Mouse (Mus musculus): Measurements from ENCODE around the gene Clybl. TPM values are rescaled to one million over a fixed set of nuclear protein-coding genes. Genes with fewer than 3 reads are reported as not detected.

Clybl gene
- polyA plus RNA-seq, 1 experiment from 2014 or later = 21.6 TPM

GRCm38 (mm10) chr14:122348069-122348468, 166.6 kb downstream of the Clybl start:
- Histone ChIP-seq H3K4me3 (ENCODE audit: low read length) (no peak overlapping the region), H3K27me3 (replicated peaks; ENCODE audit: control insufficient read depth, insufficient read depth, low read length) (no peaks in the 10 kb centered on the region), H3K36me3 (ENCODE audit: control insufficient read depth, insufficient read depth, low read length) (no peaks in the 10 kb centered on the region), H3K4me1 (ENCODE audit: control insufficient read depth, insufficient read depth, low read depth, low read length) (peaks cover 6% of the 10 kb centered on the region; the same call in 1 of the 2 replicates), H3K27ac (ENCODE audit: low read depth, low read length) (no peak overlapping the region), H3K4me2 (ENCODE audit: low read length) (no peak overlapping the region), H3K9ac (ENCODE audit: low read depth, low read length) (no peak overlapping the region), H3K9me3 (ENCODE audit: control insufficient read depth, low read length) (no peaks in the 10 kb centered on the region)
- peak; percentile 47 for ATAC-seq
- whole genome bisulfite sequencing = 59% methylated on average over 7 of the region's 7 CpGs

DNA sequence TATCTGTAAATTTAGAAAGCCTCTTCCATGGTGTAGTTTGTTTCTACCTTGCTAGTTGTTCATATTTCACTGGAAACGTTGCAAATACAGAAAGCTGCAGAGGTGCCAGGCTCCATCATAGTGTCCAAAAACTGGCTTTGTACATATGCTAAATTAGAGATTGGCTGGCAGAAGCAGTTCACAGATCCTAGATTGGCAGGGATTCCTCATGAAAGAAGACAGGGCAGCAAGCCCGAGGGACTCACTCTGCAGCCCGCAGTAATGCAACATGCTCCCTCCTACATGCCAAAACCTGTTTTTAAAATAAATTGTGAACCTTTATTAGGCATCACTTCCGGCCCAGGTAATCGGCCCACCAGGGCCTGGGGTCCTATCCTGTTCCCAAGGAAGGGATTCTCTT, 167.8 kb downstream of the Clybl start:
- H3K4me3 ChIP-seq (ENCODE audit: low read length) = no peak overlapping the region
- no peaks in the 10 kb centered on the region for H3K36me3 ChIP-seq (ENCODE audit: control insufficient read depth, insufficient read depth, low read length)
- H3K4me1 ChIP-seq (ENCODE audit: control insufficient read depth, insufficient read depth, low read depth, low read length) = peaks cover 6% of the 10 kb centered on the region; the same call in 1 of the 2 replicates
- 69% methylated on average over 5 of the region's 5 CpGs for WGBS
- ATAC-seq = no peak
- no peaks in the 10 kb centered on the region for H3K9me3 ChIP-seq (ENCODE audit: control insufficient read depth, low read length)
- H3K9ac ChIP-seq (ENCODE audit: low read depth, low read length) = no peak overlapping the region
- no peaks in the 10 kb centered on the region for H3K27me3 ChIP-seq (replicated peaks; ENCODE audit: control insufficient read depth, insufficient read depth, low read length)
- no peak overlapping the region for H3K4me2 ChIP-seq (ENCODE audit: low read length)
- no peak overlapping the region for H3K27ac ChIP-seq (ENCODE audit: low read depth, low read length)

GRCm38 (mm10) chr14:122349761-122350160, 168.3 kb downstream of the Clybl start:
- Histone ChIP-seq H3K4me1 (ENCODE audit: control insufficient read depth, insufficient read depth, low read depth, low read length) (peaks cover 6% of the 10 kb centered on the region; the same call in 1 of the 2 replicates), H3K9ac (ENCODE audit: low read depth, low read length) (no peak overlapping the region), H3K36me3 (ENCODE audit: control insufficient read depth, insufficient read depth, low read length) (no peaks in the 10 kb centered on the region), H3K9me3 (ENCODE audit: control insufficient read depth, low read length) (no peaks in the 10 kb centered on the region), H3K4me2 (ENCODE audit: low read length) (no peak overlapping the region), H3K4me3 (ENCODE audit: low read length) (no peak overlapping the region), H3K27ac (ENCODE audit: low read depth, low read length) (no peak overlapping the region), H3K27me3 (replicated peaks; ENCODE audit: control insufficient read depth, insufficient read depth, low read length) (no peaks in the 10 kb centered on the region)
- WGBS = 78% methylated on average over 4 of the region's 4 CpGs
- no peak for ATAC-seq

DNA sequence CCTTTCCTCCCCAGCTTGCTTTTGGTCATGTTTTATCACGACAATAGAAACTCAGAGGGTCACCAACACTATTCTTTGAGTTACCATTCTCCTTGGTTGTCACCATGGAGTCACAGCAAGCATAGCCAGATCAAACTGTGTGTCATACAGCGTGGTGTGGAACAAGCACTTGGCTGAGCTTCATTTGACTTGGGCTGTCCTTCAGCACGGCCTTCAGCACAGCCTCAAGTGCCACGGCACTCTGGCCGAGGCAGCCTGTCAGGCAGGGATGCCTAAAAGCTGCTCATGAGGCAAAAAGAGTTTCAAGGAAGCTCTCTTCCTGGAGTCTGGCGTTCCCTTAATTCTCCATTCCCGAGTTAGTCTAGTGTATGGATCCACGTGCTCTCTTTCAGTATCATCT, 169.3 kb downstream of the Clybl start:
- H3K27me3 ChIP-seq (replicated peaks; ENCODE audit: control insufficient read depth, insufficient read depth, low read length) = no peaks in the 10 kb centered on the region
- H3K9ac ChIP-seq (ENCODE audit: low read depth, low read length) = no peak overlapping the region
- H3K36me3 ChIP-seq (ENCODE audit: control insufficient read depth, insufficient read depth, low read length) = no peaks in the 10 kb centered on the region
- no peak overlapping the region for H3K4me2 ChIP-seq (ENCODE audit: low read length)
- 82% methylated on average over 8 of the region's 8 CpGs for WGBS
- H3K4me3 ChIP-seq (ENCODE audit: low read length) = no peak overlapping the region
- no peak for ATAC-seq
- no peak overlapping the region for H3K27ac ChIP-seq (ENCODE audit: low read depth, low read length)
- no peaks in the 10 kb centered on the region for H3K9me3 ChIP-seq (ENCODE audit: control insufficient read depth, low read length)
- peaks cover 6% of the 10 kb centered on the region; the same call in 1 of the 2 replicates for H3K4me1 ChIP-seq (ENCODE audit: control insufficient read depth, insufficient read depth, low read depth, low read length)

DNA sequence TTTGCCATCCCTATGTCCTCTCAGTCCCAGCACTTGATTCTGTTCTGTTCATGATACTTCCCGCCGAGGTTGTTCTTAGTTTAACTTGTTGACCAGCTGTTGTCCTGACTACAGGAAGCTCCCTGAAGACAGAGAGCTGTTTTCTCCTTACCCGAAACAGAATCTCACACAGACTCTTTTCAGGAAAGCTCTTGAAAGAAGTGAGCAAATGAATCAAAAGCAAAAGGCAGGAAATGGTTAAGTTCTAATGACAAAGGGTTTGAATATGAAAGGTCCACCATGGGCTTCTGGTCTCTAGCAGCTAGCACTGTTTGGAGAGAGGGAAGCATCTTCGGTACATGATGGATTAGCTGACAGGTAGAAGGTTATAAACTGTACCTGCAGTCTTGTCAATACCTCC, 175.8 kb downstream of the Clybl start:
- Histone ChIP-seq H3K9me3 (ENCODE audit: control insufficient read depth, low read length) (no peaks in the 10 kb centered on the region), H3K4me3 (ENCODE audit: low read length) (no peak overlapping the region), H3K27ac (ENCODE audit: low read depth, low read length) (no peak overlapping the region), H3K36me3 (ENCODE audit: control insufficient read depth, insufficient read depth, low read length) (no peaks in the 10 kb centered on the region), H3K4me2 (ENCODE audit: low read length) (no peak overlapping the region), H3K4me1 (ENCODE audit: control insufficient read depth, insufficient read depth, low read depth, low read length) (no peaks in the 10 kb centered on the region), H3K9ac (ENCODE audit: low read depth, low read length) (no peak overlapping the region), H3K27me3 (replicated peaks; ENCODE audit: control insufficient read depth, insufficient read depth, low read length) (no peaks in the 10 kb centered on the region)
- WGBS = 85% methylated on average over 4 of the region's 4 CpGs
- no peak for ATAC-seq

- Histone ChIP-seq H3K27ac (ENCODE audit: low read depth, low read length) (no peak overlapping the region), H3K27me3 (replicated peaks; ENCODE audit: control insufficient read depth, insufficient read depth, low read length) (no peaks in the 10 kb centered on the region), H3K9ac (ENCODE audit: low read depth, low read length) (no peak overlapping the region), H3K9me3 (ENCODE audit: control insufficient read depth, low read length) (no peaks in the 10 kb centered on the region), H3K4me2 (ENCODE audit: low read length) (no peak overlapping the region), H3K36me3 (ENCODE audit: control insufficient read depth, insufficient read depth, low read length) (no peaks in the 10 kb centered on the region), H3K4me3 (ENCODE audit: low read length) (no peak overlapping the region), H3K4me1 (ENCODE audit: control insufficient read depth, insufficient read depth, low read depth, low read length) (no peaks in the 10 kb centered on the region)
- WGBS = 73% methylated on average over 3 of the region's 3 CpGs
- 0 out of 2 replicates have a peak, but pooled peaks have one; percentile 21 for ATAC-seq
Measured at GRCm38 (mm10) chr14:122358592-122358991, 177.1 kb downstream of the Clybl start.

- H3K27ac ChIP-seq (ENCODE audit: low read depth, low read length) = peak overlapping the region; percentile 63
- peak overlapping the region; percentile 28; the same call in 1 of the 2 replicates for H3K4me2 ChIP-seq (ENCODE audit: low read length)
- WGBS = 63% methylated on average over 23 of the region's 23 CpGs
Measured at GRCm38 (mm10) chr14:122359136-122359905, 177.8 kb downstream of the Clybl start.

GRCm38 (mm10) chr14:122361807-122362206, 180.3 kb downstream of the Clybl start:
- no peak for ATAC-seq
- no peaks in the 10 kb centered on the region for H3K4me1 ChIP-seq (ENCODE audit: control insufficient read depth, insufficient read depth, low read depth, low read length)

More at GRCm38 (mm10) chr14:122359136-122359905, 177.8 kb downstream of the Clybl start:
- no peaks in the 10 kb centered on the region for H3K36me3 ChIP-seq (ENCODE audit: control insufficient read depth, insufficient read depth, low read length)
- no peaks in the 10 kb centered on the region for H3K27me3 ChIP-seq (replicated peaks; ENCODE audit: control insufficient read depth, insufficient read depth, low read length)
- H3K9ac ChIP-seq (ENCODE audit: low read depth, low read length) = peak overlapping the region; percentile 22; the same call in 1 of the 2 replicates
- ATAC-seq = peak; percentile 55
- H3K4me3 ChIP-seq (ENCODE audit: low read length) = no peak overlapping the region
- H3K9me3 ChIP-seq (ENCODE audit: control insufficient read depth, low read length) = no peaks in the 10 kb centered on the region
- no peaks in the 10 kb centered on the region for H3K4me1 ChIP-seq (ENCODE audit: control insufficient read depth, insufficient read depth, low read depth, low read length)

GRCm38 (mm10) chr14:122363156-122363555, 181.7 kb downstream of the Clybl start:
- Histone ChIP-seq H3K4me3 (ENCODE audit: low read length) (no peak overlapping the region), H3K4me1 (ENCODE audit: control insufficient read depth, insufficient read depth, low read depth, low read length) (0 out of 2 replicates have a peak, but pooled peaks cover 2% of the 10 kb centered on the region), H3K36me3 (ENCODE audit: control insufficient read depth, insufficient read depth, low read length) (no peaks in the 10 kb centered on the region), H3K9me3 (ENCODE audit: control insufficient read depth, low read length) (no peaks in the 10 kb centered on the region), H3K27me3 (replicated peaks; ENCODE audit: control insufficient read depth, insufficient read depth, low read length) (no peaks in the 10 kb centered on the region), H3K27ac (ENCODE audit: low read depth, low read length) (no peak overlapping the region), H3K4me2 (ENCODE audit: low read length) (no peak overlapping the region), H3K9ac (ENCODE audit: low read depth, low read length) (no peak overlapping the region)
- no peak for ATAC-seq
- 29% methylated on average over 6 of the region's 6 CpGs for WGBS

More at GRCm38 (mm10) chr14:122361807-122362206, 180.3 kb downstream of the Clybl start:
- no peak overlapping the region for H3K4me2 ChIP-seq (ENCODE audit: low read length)
- no peak overlapping the region for H3K27ac ChIP-seq (ENCODE audit: low read depth, low read length)
- no peak overlapping the region for H3K9ac ChIP-seq (ENCODE audit: low read depth, low read length)
- WGBS = 73% methylated on average over 9 of the region's 9 CpGs
- no peaks in the 10 kb centered on the region for H3K36me3 ChIP-seq (ENCODE audit: control insufficient read depth, insufficient read depth, low read length)
- no peak overlapping the region for H3K4me3 ChIP-seq (ENCODE audit: low read length)
- no peaks in the 10 kb centered on the region for H3K27me3 ChIP-seq (replicated peaks; ENCODE audit: control insufficient read depth, insufficient read depth, low read length)
- H3K9me3 ChIP-seq (ENCODE audit: control insufficient read depth, low read length) = no peaks in the 10 kb centered on the region

All from hindbrain, embryonic 16.5 days (tissue).